Mouse (Mus musculus) small intestine, adult 2 months (tissue): ENCODE results near the gene Tspan11. TPM values are rescaled to one million over a fixed set of nuclear protein-coding genes. Genes with fewer than 3 reads are reported as not detected.

Experiments
- H3K27ac ChIP-seq: fragments of 200-500 bp; 2 replicates; pipeline ENCODE4 v1.5.1; 2012; ENCODE audit warnings: low read depth, low read length, control low read depth, inconsistent platforms; ENCODE audit not compliant: insufficient read depth
- H3K27me3 ChIP-seq: fragments of 200-500 bp; 2 replicates; pipeline ENCODE4 v1.6.1; 2012; ENCODE audit warnings: mild to moderate bottlenecking, moderate library complexity, low read length, inconsistent platforms; ENCODE audit not compliant: control insufficient read depth, insufficient read depth
- H3K36me3 ChIP-seq: fragments of 200-500 bp; 2 replicates; pipeline ENCODE4 v1.6.1; 2012; ENCODE audit warnings: mild to moderate bottlenecking, low read length, control low read depth, inconsistent platforms; ENCODE audit not compliant: control insufficient read depth, insufficient read depth
- H3K4me1 ChIP-seq: fragments of 200-500 bp; 2 replicates; pipeline ENCODE4 v1.6.1; 2012; ENCODE audit warnings: low read length, inconsistent platforms, mixed read lengths; ENCODE audit not compliant: control insufficient read depth, insufficient read depth, insufficient read length
- H3K4me3 ChIP-seq: fragments of 200-500 bp; 2 replicates; pipeline ENCODE4 v1.5.1; 2012; ENCODE audit warnings: low read depth, mild to moderate bottlenecking, control low read depth, inconsistent platforms, low read length, moderate library complexity
- CTCF ChIP-seq: fragments of 200-500 bp; IDR thresholded peaks from 2 replicates; pipeline ENCODE4 v1.5.1; 2012; ENCODE audit warnings: low read depth, mild to moderate bottlenecking, control low read depth, inconsistent platforms, low read length, moderate library complexity, mixed read lengths; ENCODE audit not compliant: insufficient replicate concordance, insufficient read length; ENCODE audit errors: extremely low read depth
- POLR2A ChIP-seq: fragments of 200-500 bp; IDR thresholded peaks from 2 replicates; pipeline ENCODE4 v1.6.1; 2012; ENCODE audit warnings: low read depth, mild to moderate bottlenecking, control low read depth, inconsistent platforms, low read length, moderate library complexity
- WGBS: fragments of 180-500 bp; shearing (Covaris S2); methylation state at CpG from one replicate; pipeline ENCODE4 v1.1.7; 2018; 5-methylcytosine and 5-hydroxymethylcytosine counted together
- polyA plus RNA-seq: library from polyadenylated mRNA; depleted of rRNA; stranded (reverse); fragments of >200 nt; gene quantifications from 2 replicates; pipeline ENCODE4 v1.2.3, GENCODE M21; 2012

Gene Tspan11
- polyA plus RNA-seq, 1 experiment, result 0.37 TPM

- TF ChIP-seq POLR2A, result no peak
- no peak for TF ChIP-seq CTCF
- H3K27me3 ChIP-seq, result no peaks in the 10 kb centered on the region
- no peak overlapping the region for H3K27ac ChIP-seq
- no peaks in the 10 kb centered on the region for H3K36me3 ChIP-seq
- H3K4me1 ChIP-seq, result peaks cover 4% of the 10 kb centered on the region; the same call in 1 of the 2 replicates
- H3K4me3 ChIP-seq, result no peak overlapping the region
- WGBS, result 91% methylated on average over 4 of the region's 4 CpGs
Observed at GRCm38 (mm10) chr6:127851611-127852010, 35.8 kb upstream of the Tspan11 start.

- 94% methylated on average over 7 of the region's 7 CpGs for WGBS
- Histone ChIP-seq H3K36me3 (no peaks in the 10 kb centered on the region), H3K4me1 (peaks cover 3% of the 10 kb centered on the region; the same call in 1 of the 2 replicates), H3K4me3 (no peak overlapping the region), H3K27ac (no peak overlapping the region), H3K27me3 (no peaks in the 10 kb centered on the region)
- TF ChIP-seq POLR2A (no peak), CTCF (no peak)
Observed at GRCm38 (mm10) chr6:127853241-127853640, 34.1 kb upstream of the Tspan11 start.

- 8% methylated on average over 16 of the region's 16 CpGs for WGBS
- no peaks in the 10 kb centered on the region for H3K36me3 ChIP-seq
- no peak for TF ChIP-seq CTCF
- no peak for TF ChIP-seq POLR2A
- no peak overlapping the region for H3K27ac ChIP-seq
- H3K4me1 ChIP-seq, result peaks cover 3% of the 10 kb centered on the region; the same call in 1 of the 2 replicates
- no peak overlapping the region for H3K4me3 ChIP-seq
- no peaks in the 10 kb centered on the region for H3K27me3 ChIP-seq
Observed at GRCm38 (mm10) chr6:127853771-127854687, 33.4 kb upstream of the Tspan11 start.

GRCm38 (mm10) chr6:127854688-127855013, 32.7 kb upstream of the Tspan11 start:
- H3K27me3 ChIP-seq, result no peaks in the 10 kb centered on the region
- H3K27ac ChIP-seq, result no peak overlapping the region
- no peak for TF ChIP-seq CTCF
- no peak for TF ChIP-seq POLR2A
- peaks cover 3% of the 10 kb centered on the region; the same call in 1 of the 2 replicates for H3K4me1 ChIP-seq
- H3K4me3 ChIP-seq, result no peak overlapping the region
- no peaks in the 10 kb centered on the region for H3K36me3 ChIP-seq
- 95% methylated on average over 2 of the region's 2 CpGs for WGBS

GRCm38 (mm10) chr6:127855711-127856295, 31.6 kb upstream of the Tspan11 start:
- TF ChIP-seq POLR2A (no peak), CTCF (no peak)
- no peak overlapping the region for H3K4me3 ChIP-seq
- peaks cover 3% of the 10 kb centered on the region; the same call in 1 of the 2 replicates for H3K4me1 ChIP-seq
- no peak overlapping the region for H3K27ac ChIP-seq
- no peaks in the 10 kb centered on the region for H3K36me3 ChIP-seq
- H3K27me3 ChIP-seq, result no peaks in the 10 kb centered on the region
- 81% methylated on average over 9 of the region's 9 CpGs for WGBS

- Histone ChIP-seq H3K36me3 (no peaks in the 10 kb centered on the region), H3K4me3 (no peak overlapping the region), H3K4me1 (no peaks in the 10 kb centered on the region), H3K27ac (no peak overlapping the region), H3K27me3 (no peaks in the 10 kb centered on the region)
- 77% methylated on average over 9 of the region's 9 CpGs for WGBS
- TF ChIP-seq CTCF (no peak), POLR2A (no peak)
Observed at GRCm38 (mm10) chr6:127861951-127862350, 25.4 kb upstream of the Tspan11 start.

- no peak for TF ChIP-seq CTCF
- no peak for TF ChIP-seq POLR2A
Observed at GRCm38 (mm10) chr6:127865391-127865790, 22.0 kb upstream of the Tspan11 start.

More at GRCm38 (mm10) chr6:127865391-127865790, 22.0 kb upstream of the Tspan11 start:
- 54% methylated on average over 4 of the region's 4 CpGs for WGBS
- H3K4me3 ChIP-seq, result no peak overlapping the region
- H3K36me3 ChIP-seq, result no peaks in the 10 kb centered on the region
- H3K27me3 ChIP-seq, result no peaks in the 10 kb centered on the region
- no peak overlapping the region for H3K27ac ChIP-seq
- H3K4me1 ChIP-seq, result no peaks in the 10 kb centered on the region
